Comparison of ENCODE assay signal across 16 mouse cellular contexts in genomic region chr5:135643552-135643842, GRCm38 (mm10).
"Had no signal": no experiment of that assay in that cellular context is flagged by ENCODE, and none has a peak within 500 bp of the region (broad histone marks: within the 10 kb centered on the region; RNA-seq: fewer than 3 reads in every experiment).

No protein-coding gene starts in this region.

- ATAC-seq: midbrain, embryonic 13.5 days; midbrain, embryonic 16.5 days had no signal

- H3K9me3 ChIP-seq: limb, embryonic 12.5 days; limb, embryonic 15.5 days; lung, embryonic 15.5 days; megakaryocyte, embryonic 14.5 days; midbrain, embryonic 10.5 days; midbrain, embryonic 13.5 days; neural tube, embryonic 13.5 days had no signal

- H3K27me3 ChIP-seq: limb, embryonic 12.5 days; limb, embryonic 15.5 days; lung, embryonic 15.5 days; midbrain, embryonic 13.5 days; neural tube, embryonic 13.5 days had no signal

- DNase-seq: lung, adult 18-20 months; lung, postnatal 10 days; lung, postnatal 36 days; retina, postnatal 1 day; thymus, adult 18-20 months; thymus, postnatal 36 days had no signal

- H3K4me3 ChIP-seq: limb, embryonic 12.5 days; limb, embryonic 15.5 days; lung, embryonic 15.5 days; midbrain, embryonic 10.5 days; midbrain, embryonic 13.5 days; myocyte; neural tube, embryonic 13.5 days had no signal

- H3K4me1 ChIP-seq: limb, embryonic 12.5 days; limb, embryonic 15.5 days; lung, embryonic 15.5 days; midbrain, embryonic 13.5 days; neural tube, embryonic 13.5 days had no signal

- H3K27ac ChIP-seq: limb, embryonic 12.5 days; limb, embryonic 15.5 days; liver, embryonic 14.5 days; lung, embryonic 15.5 days; midbrain, embryonic 10.5 days; midbrain, embryonic 13.5 days; neural tube, embryonic 13.5 days had no signal

- H3K4me2 ChIP-seq: limb, embryonic 12.5 days; limb, embryonic 15.5 days; lung, embryonic 15.5 days; midbrain, embryonic 13.5 days; neural tube, embryonic 13.5 days had no signal

- H3K9ac ChIP-seq: limb, embryonic 12.5 days; limb, embryonic 15.5 days; liver, embryonic 14.5 days; lung, embryonic 15.5 days; midbrain, embryonic 13.5 days; neural tube, embryonic 13.5 days had no signal
